Mouse (Mus musculus): ENCODE results near the gene Unc119b. TPM values are rescaled to one million over a fixed set of nuclear protein-coding genes. Genes with fewer than 3 reads are reported as not detected.

The Unc119b gene
- polyA plus RNA-seq, 1 experiment from 2014 or later: 31.1 TPM

DNA sequence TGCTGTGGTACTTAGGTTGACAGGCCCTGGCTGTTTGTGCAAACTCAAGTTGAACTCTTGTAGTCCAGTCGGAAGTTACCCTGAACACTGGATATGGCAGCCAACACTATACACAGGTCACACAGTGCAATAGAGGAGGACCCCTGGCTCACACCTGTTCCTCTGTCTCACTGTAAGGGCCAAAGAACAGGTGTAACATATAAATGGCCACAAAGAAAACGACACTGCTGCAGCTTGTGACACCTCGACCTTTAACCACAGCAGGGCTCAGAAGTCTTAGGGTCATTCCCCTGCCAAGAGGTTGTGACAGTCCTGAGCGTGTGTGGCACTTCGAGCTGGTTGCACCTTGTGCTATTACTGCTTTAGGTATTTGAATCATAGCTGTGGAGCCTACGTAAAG lies 34.3 kb downstream of the Unc119b start:
- H3K36me3 ChIP-seq: peaks cover 55% of the 10 kb centered on the region
- no peak overlapping the region for H3K9ac ChIP-seq (replicated peaks)
- H3K4me1 ChIP-seq: no peaks in the 10 kb centered on the region
- H3K27me3 ChIP-seq (replicated peaks): no peaks in the 10 kb centered on the region
- H3K9me3 ChIP-seq (replicated peaks): no peaks in the 10 kb centered on the region
- H3K4me2 ChIP-seq: no peak overlapping the region
- H3K27ac ChIP-seq (replicated peaks): no peak overlapping the region
- 86% methylated on average over 6 of the region's 6 CpGs for WGBS
- H3K4me3 ChIP-seq (replicated peaks): no peak overlapping the region
- no peak for ATAC-seq (ENCODE audit: low FRiP score)

DNA sequence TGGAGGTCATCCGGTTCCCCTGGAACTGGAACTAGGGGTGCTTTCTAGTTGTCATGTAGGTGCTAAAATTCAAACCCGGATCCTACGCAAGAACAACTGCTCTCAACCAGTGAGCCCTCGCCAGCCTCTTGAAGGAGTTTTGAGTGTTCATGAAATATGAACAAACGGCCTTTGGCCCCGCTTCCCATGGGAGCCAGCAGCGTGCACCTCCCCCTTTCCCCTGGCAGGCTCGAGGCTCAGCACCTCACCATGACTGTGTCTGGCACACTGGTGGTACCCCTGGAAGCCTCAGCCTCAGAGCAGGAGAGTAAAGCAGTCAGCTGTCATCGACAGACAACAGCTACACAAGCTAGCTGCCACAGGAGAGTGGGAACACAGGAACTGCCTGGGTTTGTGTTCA lies 34.8 kb downstream of the Unc119b start:
- Histone ChIP-seq H3K27ac (replicated peaks) (no peak overlapping the region), H3K4me2 (no peak overlapping the region), H3K9ac (replicated peaks) (no peak overlapping the region), H3K36me3 (peaks cover 60% of the 10 kb centered on the region), H3K27me3 (replicated peaks) (no peaks in the 10 kb centered on the region), H3K4me1 (no peaks in the 10 kb centered on the region), H3K4me3 (replicated peaks) (no peak overlapping the region), H3K9me3 (replicated peaks) (no peaks in the 10 kb centered on the region)
- WGBS: 91% methylated on average over 9 of the region's 9 CpGs
- no peak for ATAC-seq (ENCODE audit: low FRiP score)

DNA sequence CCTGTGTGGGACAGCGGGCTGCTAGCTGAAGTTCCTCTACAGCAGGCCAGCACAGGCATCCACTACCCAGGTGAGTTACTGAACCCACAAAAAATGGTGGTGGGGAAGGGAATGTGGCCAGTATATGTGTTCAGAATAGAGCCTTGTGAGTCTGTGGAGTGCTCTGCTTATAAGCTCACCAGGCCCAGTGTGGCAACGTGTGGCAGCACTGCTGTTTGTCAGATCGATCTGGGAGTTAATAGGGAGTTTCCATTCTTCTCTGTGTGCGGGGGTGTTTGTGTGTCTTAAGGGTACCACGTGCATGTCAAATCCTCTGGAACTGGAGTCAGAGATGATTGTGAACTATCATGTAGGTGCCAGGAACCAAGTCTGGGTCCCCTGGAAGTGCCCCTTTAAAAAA lies 35.2 kb downstream of the Unc119b start:
- Histone ChIP-seq H3K4me1 (no peaks in the 10 kb centered on the region), H3K4me2 (no peak overlapping the region), H3K9ac (replicated peaks) (no peak overlapping the region), H3K4me3 (replicated peaks) (no peak overlapping the region), H3K36me3 (peaks cover 63% of the 10 kb centered on the region), H3K9me3 (replicated peaks) (no peaks in the 10 kb centered on the region), H3K27ac (replicated peaks) (no peak overlapping the region), H3K27me3 (replicated peaks) (no peaks in the 10 kb centered on the region)
- no peak for ATAC-seq (ENCODE audit: low FRiP score)
- 86% methylated on average over 5 of the region's 5 CpGs for WGBS

DNA sequence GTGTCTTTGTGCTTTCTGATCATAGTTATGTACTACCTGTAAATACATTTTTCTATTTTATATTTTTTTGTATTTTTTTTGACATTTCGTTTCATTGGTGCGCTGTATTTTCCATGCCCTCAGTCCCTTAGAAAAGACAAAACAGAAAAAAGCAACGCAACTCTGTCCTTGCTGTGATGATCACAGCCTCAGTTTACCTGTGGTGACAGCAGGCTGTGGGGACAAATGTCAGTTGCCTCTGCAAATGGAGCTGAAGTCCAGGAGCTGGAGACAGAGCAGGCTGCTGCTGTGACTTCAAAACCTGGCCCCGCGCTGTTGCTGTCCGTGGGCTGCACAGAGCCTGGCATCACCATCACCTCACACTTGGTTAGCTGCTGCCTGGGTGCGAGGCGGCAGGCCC lies 36.6 kb downstream of the Unc119b start, which contains the start of gene Gm10401:
Gene Gm10401, minus strand, starts transcription at position 101 of the 400 bp plus-strand sequence.
- H3K9me3 ChIP-seq (replicated peaks): no peaks in the 10 kb centered on the region
- H3K36me3 ChIP-seq: peaks cover 64% of the 10 kb centered on the region
- H3K27me3 ChIP-seq (replicated peaks): no peaks in the 10 kb centered on the region
- no peak for ATAC-seq (ENCODE audit: low FRiP score)
- H3K4me1 ChIP-seq: no peaks in the 10 kb centered on the region
- WGBS: 98% methylated on average over 8 of the region's 8 CpGs
- H3K27ac ChIP-seq (replicated peaks): no peak within 1 kb of the TSS
- H3K9ac ChIP-seq (replicated peaks): no peak within 1 kb of the TSS
- no peak within 1 kb of the TSS for H3K4me2 ChIP-seq
- no peak within 1 kb of the TSS for H3K4me3 ChIP-seq (replicated peaks)

DNA sequence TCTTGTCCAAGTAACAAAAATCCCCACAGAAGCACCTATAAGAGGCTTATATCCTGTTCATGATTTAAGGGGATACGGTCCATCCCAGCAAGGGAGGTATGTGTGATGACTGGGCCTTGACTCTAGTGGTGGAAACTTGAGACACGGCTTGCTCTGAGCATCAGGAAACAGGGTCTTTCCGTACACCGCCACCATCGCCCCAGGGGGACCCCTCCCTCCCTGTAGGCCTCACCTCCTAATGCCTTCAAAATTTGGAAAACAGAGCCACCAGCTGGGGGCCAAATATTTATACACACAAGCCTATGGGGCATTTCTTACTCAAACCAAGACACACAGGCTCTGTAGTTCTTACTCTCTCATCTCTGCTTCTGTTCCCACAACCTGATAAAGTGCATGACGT lies 43.0 kb downstream of the Unc119b start:
- Histone ChIP-seq H3K36me3 (peaks cover 73% of the 10 kb centered on the region), H3K27ac (replicated peaks) (no peak overlapping the region), H3K4me1 (no peaks in the 10 kb centered on the region), H3K9me3 (replicated peaks) (no peaks in the 10 kb centered on the region), H3K4me2 (no peak overlapping the region), H3K27me3 (replicated peaks) (no peaks in the 10 kb centered on the region), H3K9ac (replicated peaks) (no peak overlapping the region), H3K4me3 (replicated peaks) (no peak overlapping the region)
- no peak for ATAC-seq (ENCODE audit: low FRiP score)
- WGBS: 88% methylated on average over 6 of the region's 6 CpGs

DNA sequence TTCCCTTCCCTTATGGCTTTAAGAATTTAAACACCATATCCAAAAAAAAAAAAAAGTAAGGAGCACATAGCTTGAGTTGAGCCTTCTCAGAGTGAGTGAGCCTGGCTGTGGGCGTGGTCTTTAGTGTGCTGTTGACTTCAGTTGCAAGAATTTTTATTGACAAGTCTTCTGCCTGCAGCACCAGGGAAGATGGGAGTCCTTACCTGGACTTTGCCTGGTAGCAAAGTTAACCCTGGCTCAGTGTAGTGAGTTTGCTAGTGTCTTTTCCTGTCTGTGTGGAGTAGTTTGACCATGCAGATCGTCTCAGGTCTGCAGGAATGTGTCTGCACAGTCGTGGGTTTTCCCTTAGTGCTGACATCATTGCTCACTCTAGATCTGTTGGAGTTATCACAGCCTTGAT lies 43.8 kb downstream of the Unc119b start:
- H3K36me3 ChIP-seq: peaks cover 73% of the 10 kb centered on the region
- H3K4me1 ChIP-seq: no peaks in the 10 kb centered on the region
- no peaks in the 10 kb centered on the region for H3K27me3 ChIP-seq (replicated peaks)
- 73% methylated on average over 3 of the region's 3 CpGs for WGBS
- no peak overlapping the region for H3K4me2 ChIP-seq
- H3K9ac ChIP-seq (replicated peaks): no peak overlapping the region
- no peak overlapping the region for H3K27ac ChIP-seq (replicated peaks)
- no peaks in the 10 kb centered on the region for H3K9me3 ChIP-seq (replicated peaks)
- no peak overlapping the region for H3K4me3 ChIP-seq (replicated peaks)
- no peak for ATAC-seq (ENCODE audit: low FRiP score)

DNA sequence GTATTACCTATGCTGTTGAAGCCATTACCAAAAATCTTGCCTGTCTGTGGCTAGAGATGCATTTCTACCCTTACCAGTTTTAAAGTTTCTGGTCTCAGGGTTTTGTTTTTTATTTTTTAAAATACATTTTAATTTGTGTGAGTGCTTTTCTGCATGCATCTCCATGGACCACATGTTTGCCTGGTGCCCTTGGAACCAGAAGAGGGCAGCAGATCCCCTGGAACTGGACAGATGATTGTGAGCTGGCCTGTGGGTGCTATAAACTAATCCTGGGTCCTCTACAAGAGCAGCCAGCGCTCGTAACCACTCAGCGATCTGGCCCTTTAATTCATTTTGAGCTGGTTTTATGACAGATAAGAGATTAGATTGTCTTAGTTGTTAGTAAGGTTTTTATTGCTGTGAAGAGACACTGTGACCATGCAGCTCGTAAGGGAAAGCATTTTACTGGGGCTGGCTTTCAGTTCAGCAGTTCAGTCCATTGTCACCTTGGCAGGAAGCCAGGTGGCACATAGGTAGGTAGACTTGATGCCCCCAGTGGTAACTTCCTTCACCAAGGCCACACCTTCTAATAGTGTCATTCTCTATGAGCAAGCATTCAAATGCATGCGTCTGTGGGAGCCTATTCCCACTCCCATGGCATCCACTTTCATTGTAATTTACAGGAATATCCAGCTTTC lies 45.0 kb downstream of the Unc119b start:
- H3K27me3 ChIP-seq (replicated peaks): no peaks in the 10 kb centered on the region
- peaks cover 69% of the 10 kb centered on the region for H3K36me3 ChIP-seq
- ATAC-seq (ENCODE audit: low FRiP score): no peak
- no peak overlapping the region for H3K4me2 ChIP-seq
- H3K9ac ChIP-seq (replicated peaks): no peak overlapping the region
- 76% methylated on average over 5 of the region's 5 CpGs for WGBS
- H3K27ac ChIP-seq (replicated peaks): no peak overlapping the region
- no peaks in the 10 kb centered on the region for H3K4me1 ChIP-seq
- no peaks in the 10 kb centered on the region for H3K9me3 ChIP-seq (replicated peaks)
- H3K4me3 ChIP-seq (replicated peaks): no peak overlapping the region

DNA sequence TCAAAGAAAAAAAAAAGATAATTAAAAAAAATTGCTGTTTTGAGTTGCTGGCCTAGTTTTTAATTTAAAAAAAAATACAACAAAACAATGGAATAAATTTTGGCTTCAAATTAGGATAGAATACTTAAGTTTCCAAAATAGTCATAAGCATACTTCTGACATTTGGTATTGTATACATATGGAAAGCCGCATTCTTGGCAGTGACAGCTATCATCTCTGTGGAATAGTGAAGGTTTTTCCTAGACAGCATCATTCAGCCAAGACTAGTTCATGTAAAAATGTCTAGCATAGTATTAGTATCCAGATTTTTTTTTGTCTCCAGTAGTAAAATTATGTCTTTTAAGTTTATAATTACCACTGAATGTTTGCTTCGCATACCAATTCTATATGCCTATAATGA lies 49.1 kb downstream of the Unc119b start:
- no peaks in the 10 kb centered on the region for H3K27me3 ChIP-seq (replicated peaks)
- 100% methylated on average over 2 of the region's 2 CpGs for WGBS

DNA sequence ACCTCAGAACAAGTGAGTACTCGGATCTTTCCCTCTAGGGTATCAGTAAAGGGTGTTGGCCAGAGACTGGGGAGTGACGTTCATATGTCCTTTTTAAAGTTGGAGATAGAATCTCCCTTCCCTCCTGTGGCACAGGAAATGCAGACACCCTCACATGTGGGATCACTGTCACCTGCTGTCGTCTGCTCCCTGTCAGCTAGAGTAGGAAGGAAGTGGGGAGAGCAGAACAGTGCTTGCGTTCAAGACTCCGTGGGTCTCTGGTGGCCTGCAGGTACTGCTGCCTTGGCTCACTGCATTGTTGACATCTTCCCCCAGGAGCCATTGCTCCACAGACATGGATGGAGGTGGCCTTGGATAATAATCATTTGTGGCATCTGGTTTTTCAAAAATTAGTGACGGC lies 51.3 kb downstream of the Unc119b start:
- WGBS: 81% methylated on average over 6 of the region's 6 CpGs
- H3K4me1 ChIP-seq: no peaks in the 10 kb centered on the region
- H3K4me2 ChIP-seq: no peak overlapping the region
- H3K36me3 ChIP-seq: peaks cover 48% of the 10 kb centered on the region
- H3K4me3 ChIP-seq (replicated peaks): no peak overlapping the region
- no peak for ATAC-seq (ENCODE audit: low FRiP score)
- H3K27ac ChIP-seq (replicated peaks): no peak overlapping the region
- no peaks in the 10 kb centered on the region for H3K27me3 ChIP-seq (replicated peaks)
- no peaks in the 10 kb centered on the region for H3K9me3 ChIP-seq (replicated peaks)
- no peak overlapping the region for H3K9ac ChIP-seq (replicated peaks)

More for the DNA sequence above, 49.1 kb downstream of the Unc119b start:
- Histone ChIP-seq H3K4me2 (no peak overlapping the region), H3K4me3 (replicated peaks) (no peak overlapping the region), H3K9ac (replicated peaks) (no peak overlapping the region), H3K36me3 (peaks cover 67% of the 10 kb centered on the region), H3K9me3 (replicated peaks) (no peaks in the 10 kb centered on the region), H3K4me1 (no peaks in the 10 kb centered on the region), H3K27ac (replicated peaks) (no peak overlapping the region)
- ATAC-seq (ENCODE audit: low FRiP score): no peak

DNA sequence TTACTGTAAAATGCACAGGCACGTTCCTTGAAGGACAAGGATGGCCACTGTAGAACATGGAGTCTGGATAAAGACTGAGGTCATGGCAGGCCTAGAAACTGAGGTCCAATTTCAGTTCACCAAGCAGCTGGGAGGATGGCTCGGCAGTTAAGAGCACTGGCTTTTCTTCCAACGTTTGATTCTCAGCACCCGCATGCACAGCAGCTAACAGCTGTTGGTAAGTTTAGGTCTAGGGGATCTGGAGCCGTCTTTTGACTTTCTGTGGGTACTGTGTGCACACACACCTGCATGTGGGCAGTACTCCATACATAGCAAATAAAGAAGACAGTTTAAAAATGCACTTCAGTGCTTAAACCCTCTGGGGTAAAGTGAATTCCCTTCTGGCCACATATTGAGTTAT lies 53.1 kb downstream of the Unc119b start:
- no peak overlapping the region for H3K4me2 ChIP-seq
- H3K36me3 ChIP-seq: peaks cover 34% of the 10 kb centered on the region
- WGBS: 92% methylated on average over 5 of the region's 5 CpGs
- H3K4me3 ChIP-seq (replicated peaks): no peak overlapping the region
- no peaks in the 10 kb centered on the region for H3K9me3 ChIP-seq (replicated peaks)
- H3K4me1 ChIP-seq: no peaks in the 10 kb centered on the region
- H3K9ac ChIP-seq (replicated peaks): no peak overlapping the region
- ATAC-seq (ENCODE audit: low FRiP score): no peak
- H3K27me3 ChIP-seq (replicated peaks): no peaks in the 10 kb centered on the region
- no peak overlapping the region for H3K27ac ChIP-seq (replicated peaks)

DNA sequence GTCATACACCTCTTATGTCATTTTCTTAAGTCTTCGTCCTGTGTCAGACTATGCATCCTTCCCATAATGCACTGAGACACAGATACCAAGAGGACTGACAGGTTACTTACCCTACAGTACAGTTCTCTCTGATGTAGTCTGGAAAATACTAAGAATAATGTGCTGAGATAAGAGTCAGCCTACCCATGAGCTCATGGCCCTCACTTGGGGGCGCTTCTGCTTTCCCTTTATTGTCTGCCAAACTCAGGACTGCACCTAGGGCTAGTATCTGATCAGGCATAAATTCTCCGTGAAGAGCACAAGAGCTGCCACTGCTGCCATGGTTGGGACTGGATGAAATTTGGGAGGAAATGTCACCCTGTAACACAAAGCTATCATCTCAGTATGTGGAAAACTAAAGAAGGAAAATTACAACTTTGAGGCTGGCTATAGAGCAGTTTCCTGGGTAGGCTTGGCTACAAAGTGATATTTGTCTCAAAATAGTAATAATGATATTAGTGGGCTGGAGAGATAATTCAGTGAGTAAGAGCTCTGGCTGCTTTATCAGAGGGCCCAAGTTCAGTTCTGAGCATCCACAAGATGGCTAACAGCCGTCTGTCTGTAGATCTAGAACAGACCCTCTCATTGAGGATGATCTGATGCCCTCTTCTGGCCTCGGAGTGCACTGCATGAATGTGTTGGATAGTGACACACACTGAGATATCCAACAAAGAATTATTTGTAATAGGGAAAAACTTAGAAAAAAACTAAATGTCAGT lies 58.5 kb downstream of the Unc119b start:
- WGBS: 64% methylated on average over 5 of the region's 5 CpGs
- Histone ChIP-seq H3K4me2 (no peak overlapping the region), H3K27me3 (replicated peaks) (no peaks in the 10 kb centered on the region), H3K36me3 (peaks cover 16% of the 10 kb centered on the region), H3K4me3 (replicated peaks) (no peak overlapping the region), H3K4me1 (peaks cover 7% of the 10 kb centered on the region; the same call in 1 of the 2 replicates), H3K9ac (replicated peaks) (no peak overlapping the region), H3K27ac (replicated peaks) (no peak overlapping the region), H3K9me3 (replicated peaks) (no peaks in the 10 kb centered on the region)
- no peak for ATAC-seq (ENCODE audit: low FRiP score)

DNA sequence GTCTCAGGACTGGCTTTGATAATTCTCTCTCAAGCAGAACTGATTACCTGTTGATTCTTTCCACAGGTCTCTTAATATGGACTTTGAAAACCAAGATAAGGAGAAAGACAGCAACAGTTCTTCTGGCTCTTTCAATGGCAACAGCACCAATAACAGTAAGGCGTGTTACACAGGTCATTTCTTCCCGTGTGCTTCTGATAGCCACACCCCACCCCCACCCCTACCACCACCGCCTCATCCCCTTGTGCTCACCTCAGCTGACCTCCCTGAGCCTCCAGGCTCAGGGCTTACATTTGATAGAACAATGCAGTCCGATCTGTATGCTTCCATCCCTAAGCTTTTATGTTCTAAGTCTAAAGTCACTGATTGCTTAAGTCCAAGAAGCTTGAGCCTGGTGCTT lies 60.0 kb downstream of the Unc119b start:
- H3K9me3 ChIP-seq (replicated peaks): no peaks in the 10 kb centered on the region
- no peak overlapping the region for H3K4me3 ChIP-seq (replicated peaks)
- H3K4me2 ChIP-seq: no peak overlapping the region
- no peak overlapping the region for H3K27ac ChIP-seq (replicated peaks)
- H3K4me1 ChIP-seq: peaks cover 10% of the 10 kb centered on the region; the same call in 1 of the 2 replicates
- H3K36me3 ChIP-seq: peaks cover 16% of the 10 kb centered on the region
- no peaks in the 10 kb centered on the region for H3K27me3 ChIP-seq (replicated peaks)
- no peak overlapping the region for H3K9ac ChIP-seq (replicated peaks)
- whole genome bisulfite sequencing: 78% methylated on average over 4 of the region's 4 CpGs
- ATAC-seq (ENCODE audit: low FRiP score): no peak
